Mouse (Mus musculus) telencephalon, adult 2 months (tissue): ENCODE data around the gene Pbrm1.
A peak's percentile ranks its signal among the peaks of the same experiment; 100 is the strongest.

Experiments
- DNase-seq: peaks from one replicate; pipeline ENCODE4 v3.0.0-alpha.2; 2011; ENCODE audit warnings: low read depth, low spot score

Gene Pbrm1

GRCm38 (mm10) chr14:31079313-31080028 lies 60.5 kb downstream of the Pbrm1 start:
- no peak for DNase-seq

- DNase-seq, result no peak
Observed at GRCm38 (mm10) chr14:31081147-31081546, 62.2 kb downstream of the Pbrm1 start.

GRCm38 (mm10) chr14:31087433-31087832 lies 68.5 kb downstream of the Pbrm1 start:
- no peak for DNase-seq

GRCm38 (mm10) chr14:31088515-31088914 lies 69.6 kb downstream of the Pbrm1 start:
- DNase-seq, result no peak

- DNase-seq, result no peak
Observed at GRCm38 (mm10) chr14:31089918-31090317, 71.0 kb downstream of the Pbrm1 start.

- no peak for DNase-seq
Observed at GRCm38 (mm10) chr14:31105156-31105555, 86.2 kb downstream of the Pbrm1 start.

- DNase-seq, result no peak
Observed at GRCm38 (mm10) chr14:31110613-31111012, 91.7 kb downstream of the Pbrm1 start.

GRCm38 (mm10) chr14:31112187-31112586 lies 93.2 kb downstream of the Pbrm1 start:
- no peak for DNase-seq

- no peak for DNase-seq
Observed at GRCm38 (mm10) chr14:31114011-31114410, 95.1 kb downstream of the Pbrm1 start.

GRCm38 (mm10) chr14:31115522-31115921 lies 96.6 kb downstream of the Pbrm1 start:
- no peak for DNase-seq

GRCm38 (mm10) chr14:31125106-31126075 lies 106.5 kb downstream of the Pbrm1 start:
- no peak for DNase-seq

- DNase-seq, result no peak
Observed at GRCm38 (mm10) chr14:31126826-31127225, 107.9 kb downstream of the Pbrm1 start.

GRCm38 (mm10) chr14:31128101-31128825 lies 109.3 kb downstream of the Pbrm1 start:
- DNase-seq, result peak; percentile 16

GRCm38 (mm10) chr14:31128826-31129219 lies 109.9 kb downstream of the Pbrm1 start, which contains the start of gene Smim4:
Smim4 (minus strand) TSS chr14:31128956.
- peak; percentile 98 for DNase-seq

GRCm38 (mm10) chr14:31129326-31130235 lies 110.6 kb downstream of the Pbrm1 start:
- no peak for DNase-seq

GRCm38 (mm10) chr14:31130236-31131220 lies 111.6 kb downstream of the Pbrm1 start, which contains the start of gene Nt5dc2:
Nt5dc2 (plus strand) TSS chr14:31131053.
- no peak for DNase-seq

- DNase-seq, result no peak
Observed at GRCm38 (mm10) chr14:31131272-31131821, 112.4 kb downstream of the Pbrm1 start.

- DNase-seq, result no peak
Observed at GRCm38 (mm10) chr14:31132031-31132430, 113.1 kb downstream of the Pbrm1 start.

- DNase-seq, result no peak
Observed at GRCm38 (mm10) chr14:31132491-31132975, 113.6 kb downstream of the Pbrm1 start.
